Mouse (Mus musculus) hindbrain, embryonic 14.5 days (tissue): ENCODE measurements at regions not wholly inside any gene's neighbourhood (a gene's known extent, or its start where the extent isn't known, plus 50 kb on each side); places are given as distances from the start of the nearest gene placed in this dataset.

Source experiments
- ATAC-seq: fragments of 200-750 bp; cut with Nextera tagmentation; 2 replicates; pipeline ENCODE4 v1.8.0; 2017; ENCODE audit warnings: moderate number of reproducible peaks, mild to moderate bottlenecking, moderate TSS enrichment, moderate library complexity; ENCODE audit not compliant: low FRiP score
- DNase-seq: peaks from one replicate; pipeline ENCODE4 v3.0.0-alpha.2; 2015; ENCODE audit warnings: low spot score
- H3K27ac ChIP-seq: fragments of 300-500 bp; sonication (generic); 2 replicates; pipeline ENCODE4 v1.5.1; 2014; ENCODE audit warnings: mild to moderate bottlenecking, moderate library complexity
- H3K27me3 ChIP-seq: fragments of 300-500 bp; sonication (generic); 2 replicates; pipeline ENCODE4 v1.6.1; 2014; ENCODE audit warnings: mild to moderate bottlenecking, low read length, mixed read lengths; ENCODE audit not compliant: control insufficient read depth, insufficient read depth
- H3K36me3 ChIP-seq: fragments of 300-500 bp; sonication (generic); replicated peaks from 2 replicates; pipeline ENCODE4 v1.6.1; 2014; ENCODE audit not compliant: control insufficient read depth, insufficient read depth
- H3K4me1 ChIP-seq: fragments of 300-500 bp; sonication (generic); replicated peaks from 2 replicates; pipeline ENCODE4 v1.6.1; 2014; ENCODE audit warnings: antibody characterized with exemption, low read length, mixed read lengths; ENCODE audit not compliant: control insufficient read depth, insufficient read depth
- H3K4me2 ChIP-seq: fragments of 300-500 bp; sonication (generic); replicated peaks from 2 replicates; pipeline ENCODE4 v1.6.1; 2014; ENCODE audit warnings: mild to moderate bottlenecking, moderate library complexity
- H3K4me3 ChIP-seq: fragments of 300-500 bp; sonication (generic); replicated peaks from 2 replicates; pipeline ENCODE4 v1.5.1; 2014; ENCODE audit warnings: mild to moderate bottlenecking, low read length
- H3K9ac ChIP-seq: fragments of 300-500 bp; sonication (generic); 2 replicates; pipeline ENCODE4 v1.6.1; 2014
- H3K9me3 ChIP-seq: fragments of 300-500 bp; sonication (generic); 2 replicates; pipeline ENCODE4 v1.6.1; 2016; ENCODE audit warnings: low read length; ENCODE audit not compliant: control insufficient read depth
- WGBS: fragments of 180-500 bp; shearing (Covaris S2); extraction: QIAGEN DNeasy Blood & Tissue Kit; methylation state at CpG from one replicate; pipeline ENCODE4 v1.1.7; 2014; 5-methylcytosine and 5-hydroxymethylcytosine counted together

- Histone ChIP-seq H3K4me2 (no peak overlapping the region), H3K36me3 (no peaks in the 10 kb centered on the region), H3K4me1 (peaks cover 13% of the 10 kb centered on the region; the same call in 1 of the 2 replicates), H3K4me3 (no peak overlapping the region), H3K9me3 (no peaks in the 10 kb centered on the region), H3K27ac (no peak overlapping the region), H3K9ac (no peak overlapping the region), H3K27me3 (no peaks in the 10 kb centered on the region)
- WGBS: 63% methylated on average over 6 of the region's 6 CpGs
- no peak for DNase-seq
- ATAC-seq: no peak
Measured at GRCm38 (mm10) chr2:167745409-167745808, 55.8 kb upstream of the Tmem189 start.

- Histone ChIP-seq H3K4me3 (no peak overlapping the region), H3K4me2 (no peak overlapping the region), H3K9me3 (no peaks in the 10 kb centered on the region), H3K36me3 (no peaks in the 10 kb centered on the region), H3K27ac (no peak overlapping the region), H3K9ac (no peak overlapping the region), H3K4me1 (peaks cover 13% of the 10 kb centered on the region; the same call in 1 of the 2 replicates), H3K27me3 (no peaks in the 10 kb centered on the region)
- ATAC-seq (no peak), DNase-seq (no peak)
- 71% methylated on average over 1 of the region's 1 CpGs for WGBS
Measured at GRCm38 (mm10) chr2:167744080-167744479, 54.5 kb upstream of the Tmem189 start.

- H3K9ac ChIP-seq: no peak overlapping the region
- H3K4me1 ChIP-seq: peaks cover 11% of the 10 kb centered on the region; the same call in 1 of the 2 replicates
- no peak overlapping the region for H3K27ac ChIP-seq
- no peak overlapping the region for H3K4me2 ChIP-seq
- WGBS: 60% methylated on average over 6 of the region's 6 CpGs
- ATAC-seq: no peak
- no peak overlapping the region for H3K4me3 ChIP-seq
- H3K36me3 ChIP-seq: no peaks in the 10 kb centered on the region
- H3K27me3 ChIP-seq: no peaks in the 10 kb centered on the region
- no peak for DNase-seq
- no peaks in the 10 kb centered on the region for H3K9me3 ChIP-seq
Measured at GRCm38 (mm10) chr2:167742479-167742878, 52.9 kb upstream of the Tmem189 start.

GRCm38 (mm10) chr2:167740516-167741189 is 51.0 kb upstream of the Tmem189 start:
- no peaks in the 10 kb centered on the region for H3K9me3 ChIP-seq
- no peaks in the 10 kb centered on the region for H3K27me3 ChIP-seq
- H3K4me1 ChIP-seq: peaks cover 5% of the 10 kb centered on the region; the same call in 1 of the 2 replicates
- no peak for ATAC-seq
- no peaks in the 10 kb centered on the region for H3K36me3 ChIP-seq
- no peak overlapping the region for H3K27ac ChIP-seq
- no peak overlapping the region for H3K4me2 ChIP-seq
- DNase-seq: no peak
- WGBS: 56% methylated on average over 6 of the region's 6 CpGs
- no peak overlapping the region for H3K9ac ChIP-seq
- no peak overlapping the region for H3K4me3 ChIP-seq
